Mouse (Mus musculus) forebrain, embryonic 10.5 days (tissue): ENCODE data around the gene Glyat. TPM values are rescaled to one million over a fixed set of nuclear protein-coding genes. Genes with fewer than 3 reads are reported as not detected.

ENCODE experiments used
- polyA plus RNA-seq: library from polyadenylated mRNA; unstranded; fragments of >200 nt; fragmentation: Nextera tagmentation; extraction: Ambion mirVana; gene quantifications from 2 replicates; pipeline ENCODE4 v1.2.1, GENCODE M21; 2016

The Glyat gene
- polyA plus RNA-seq, 1 experiment from 2014 or later: not detected

Other genes starting within 250 kb of the Glyat start
- not detected in 2 replicates for gene Olfr1440, start 246.0 kb upstream of the Glyat start, polyA plus RNA-seq
- not detected in 2 replicates for gene Olfr1441, start 215.9 kb upstream of the Glyat start, polyA plus RNA-seq
- gene Pfpl, start 205.4 kb upstream of the Glyat start, polyA plus RNA-seq: not detected in 2 replicates
- 0.11 and 0.17 TPM in 2 replicates for gene Mpeg1, start 172.5 kb upstream of the Glyat start, polyA plus RNA-seq
- 31.7 and 34.3 TPM in 2 replicates for gene Dtx4, start 131.9 kb upstream of the Glyat start, polyA plus RNA-seq
- gene Fam111a, start 87.6 kb upstream of the Glyat start, polyA plus RNA-seq: 21.0 and 22.0 TPM in 2 replicates
- not detected in 2 replicates for gene Gm4952, start 33.3 kb upstream of the Glyat start, polyA plus RNA-seq
- gene Olfr1442, start 37.1 kb downstream of the Glyat start, polyA plus RNA-seq: not detected in 2 replicates
- gene Olfr1443, start 44.8 kb downstream of the Glyat start, polyA plus RNA-seq: not detected in 2 replicates
- not detected in 2 replicates for gene Keg1, start 62.5 kb downstream of the Glyat start, polyA plus RNA-seq
- gene Cntf, start 132.3 kb downstream of the Glyat start, polyA plus RNA-seq: 1.9 and 2.1 TPM in 2 replicates
- 14.1 and 14.3 TPM in 2 replicates for gene Zfp91, start 162.8 kb downstream of the Glyat start, polyA plus RNA-seq
- gene Lpxn, start 162.9 kb downstream of the Glyat start, polyA plus RNA-seq: 0.76 and 0.77 TPM in 2 replicates
- not detected in 2 replicates for gene Gm5244, start 213.4 kb downstream of the Glyat start, polyA plus RNA-seq
- gene Olfr1444, start 224.0 kb downstream of the Glyat start, polyA plus RNA-seq: not detected in 2 replicates